Mouse (Mus musculus): ENCODE measurements around the gene Serinc4. TPM values are rescaled to one million over a fixed set of nuclear protein-coding genes. Genes with fewer than 3 reads are reported as not detected.

The Serinc4 gene
- total RNA-seq, 2 experiments from 2014 or later: 0.17 TPM; not detected in 1

- intact Hi-C loops (cut with DNase I): loop anchor here (5.0 to 10.0 kb wide), 2 partner anchors 34 to 1319 kb away; partner anchors contain the start of gene Serf2
- peak; percentile 97 to 98 for DNase-seq
Observed at GRCm38 (mm10) chr2:121413387-121414042, 43.1 kb downstream of the Serinc4 start, which contains the start of the genes Pdia3 and Catsper2. TSS of gene Pdia3 (plus strand) at chr2:121413775. TSS of gene Catsper2 (minus strand) at chr2:121413792.

DNA sequence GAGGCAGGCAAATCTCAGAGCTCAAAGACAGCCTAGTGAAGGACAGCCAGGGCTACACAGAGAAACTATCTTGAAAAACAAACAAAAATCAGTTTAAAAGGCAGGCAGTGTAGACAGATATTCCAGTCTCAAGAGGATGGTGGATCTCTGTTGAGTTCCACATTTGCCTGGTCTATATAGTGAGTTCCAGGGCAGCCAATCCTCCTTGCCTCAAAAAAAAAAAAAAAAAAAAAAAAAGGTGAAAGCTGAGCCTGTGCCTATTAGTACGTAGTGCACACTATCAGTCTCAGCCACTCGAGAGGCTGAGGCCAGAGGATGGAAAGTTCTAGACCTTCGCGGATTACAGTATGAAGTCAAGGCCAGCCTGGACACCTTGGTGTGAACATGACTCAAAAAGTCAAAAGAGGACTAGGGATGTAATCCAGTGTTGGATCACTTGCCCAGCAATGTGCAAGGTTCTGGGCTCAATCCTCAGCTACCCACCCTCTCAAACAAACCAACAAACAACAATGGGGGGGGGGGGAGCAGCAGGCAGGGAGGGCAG, 43.7 kb downstream of the Serinc4 start:
- DNase-seq: no peak
- intact Hi-C loops (cut with DNase I): loop anchor here (5.0 to 10.0 kb wide), 2 partner anchors 34 to 1318 kb away; partner anchors contain the start of gene Serf2

GRCm38 (mm10) chr2:121408160-121408559, 48.4 kb downstream of the Serinc4 start:
- peak; percentile 33 to 43 for DNase-seq

DNA sequence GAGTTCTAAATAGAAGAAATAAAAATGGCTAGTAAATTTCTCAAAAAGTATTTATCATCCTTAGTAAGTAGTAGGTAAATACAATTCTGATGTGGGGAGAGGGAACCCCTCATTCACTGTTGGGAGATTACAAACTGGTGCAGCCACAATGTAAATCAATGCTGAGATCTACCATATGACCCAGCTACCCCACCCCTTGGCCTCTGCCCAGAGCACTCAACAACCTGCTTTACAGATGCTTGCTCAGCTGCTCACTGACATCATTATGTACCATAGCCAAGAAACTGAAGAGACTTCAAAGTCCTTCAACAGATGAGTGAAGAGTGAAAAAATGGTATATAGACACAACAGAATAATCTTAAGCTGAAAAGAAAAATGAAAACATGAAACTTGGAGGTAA, 53.3 kb downstream of the Serinc4 start:
- no peak for DNase-seq
- intact Hi-C loops (cut with DNase I): no loop called here

More at GRCm38 (mm10) chr2:121408160-121408559, 48.4 kb downstream of the Serinc4 start:
- intact Hi-C loops (cut with DNase I): loop anchor here (2.0 kb wide), 1 partner anchor 27 kb away; no protein-coding TSS in a partner anchor

GRCm38 (mm10) chr2:121396624-121397023, 60.0 kb downstream of the Serinc4 start:
- peak; percentile 77 to 85 for DNase-seq
- intact Hi-C loops (cut with DNase I): no loop called here

Small RNA genes lying within 50 kb of the gene (microRNA-seq; reads per million reads assigned to microRNA genes)
- gene Gm22953: 0 reads per million in 2 experiments

Other genes with a start within 250 kb of the Serinc4 start
- gene Trp53bp1, start 185.4 kb downstream of the Serinc4 start, total RNA-seq (2021): 10 to 100 TPM; 32.5 to 41.3 TPM
- 1 to 10 TPM; 7.6 to 8.7 TPM for gene Map1a, start 167.2 kb downstream of the Serinc4 start, total RNA-seq (2021)
- 10 to 100 TPM; 27.2 to 31.4 TPM for gene Ppip5k1, start 101.4 kb downstream of the Serinc4 start, total RNA-seq (2021)
- gene Ckmt1, start 99.1 kb downstream of the Serinc4 start, total RNA-seq (2021): 1 to 10 TPM; 1.3 to 1.6 TPM
- gene Strc, start 69.6 kb downstream of the Serinc4 start, total RNA-seq (2021): not detected
- 100 to 1,000 TPM; 115 to 150 TPM for gene Pdia3, start 43.0 kb downstream of the Serinc4 start, total RNA-seq (2021)
- 1 to 10 TPM; 3.2 to 3.9 TPM for gene Catsper2, start 43.0 kb downstream of the Serinc4 start, total RNA-seq (2021)
- gene Ell3, start 12.5 kb downstream of the Serinc4 start, total RNA-seq (2021): not detected
- gene Serf2, start 7.6 kb downstream of the Serinc4 start, total RNA-seq (2021): 100 to 1,000 TPM; 341 to 387 TPM
- gene Hypk, start 3.5 kb downstream of the Serinc4 start, total RNA-seq (2021): 10 to 100 TPM; 18.2 to 20.4 TPM
- 10 to 100 TPM; 25.7 to 25.9 TPM for gene Mfap1b, start 17.3 kb upstream of the Serinc4 start, total RNA-seq (2021)
- gene Mfap1a, start 49.9 kb upstream of the Serinc4 start, total RNA-seq (2021): 10 to 100 TPM; 27.2 to 28.2 TPM
- 1 to 10 TPM; 3.2 to 5.5 TPM for gene Wdr76, start 49.9 kb upstream of the Serinc4 start, total RNA-seq (2021)